Mouse (Mus musculus): ENCODE measurements around the gene Hnrnpa1. TPM values are rescaled to one million over a fixed set of nuclear protein-coding genes. Genes with fewer than 3 reads are reported as not detected.

Gene Hnrnpa1
- polyA plus RNA-seq, 1 experiment from 2014 or later = 211 TPM

DNA sequence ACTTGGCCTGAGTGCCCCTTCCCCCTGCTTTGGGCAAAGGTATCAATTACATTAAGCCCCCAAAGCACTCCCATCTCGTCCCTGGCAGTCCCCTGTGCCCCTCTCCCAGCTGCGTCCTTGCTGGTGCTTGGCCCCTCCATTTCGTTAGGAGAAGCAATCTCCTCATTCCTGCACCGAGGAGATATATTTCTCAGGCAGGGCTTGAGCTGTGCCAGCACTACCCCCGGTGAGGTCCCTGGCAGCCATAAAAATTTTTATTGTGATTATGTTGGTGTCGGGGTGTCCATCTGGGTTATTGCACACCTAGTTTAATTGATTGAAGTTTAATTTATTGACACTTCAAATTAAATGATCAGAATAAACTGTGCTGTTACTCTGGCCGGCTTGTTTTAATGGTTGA is 37.7 kb downstream of the Hnrnpa1 start:
- TF ChIP-seq EP300 (IDR thresholded peaks at IDR 0.05) (no peak), CTCF (IDR thresholded peaks at IDR 0.05) (no peak)
- ATAC-seq = no peak
- 72% methylated on average over 7 of the region's 7 CpGs for WGBS

DNA sequence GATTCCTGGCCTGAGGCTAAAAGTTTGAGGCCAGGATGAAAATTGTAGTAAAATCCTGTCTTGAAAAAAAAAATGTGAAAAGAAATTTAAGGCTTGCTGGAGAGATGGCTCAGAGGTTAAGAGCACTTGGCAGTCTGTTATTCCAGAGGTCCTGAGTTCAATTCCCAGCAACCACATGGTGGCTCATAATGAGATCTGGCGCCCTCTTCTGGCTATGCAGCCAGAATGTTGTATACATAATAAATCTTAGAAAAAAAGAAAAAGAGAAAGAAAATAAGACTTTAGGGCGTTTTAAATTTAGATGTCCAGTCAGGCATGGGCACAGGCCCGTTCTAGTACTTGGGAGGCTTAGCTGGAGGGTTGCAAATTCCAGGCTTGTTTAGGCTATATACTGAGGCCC is 39.5 kb downstream of the Hnrnpa1 start:
- Histone ChIP-seq H3K4me1 (ENCODE audit: insufficient read depth, low read depth, low read length) (no peaks in the 10 kb centered on the region), H3K4me2 (replicated peaks; ENCODE audit: low read depth, low read length) (no peak overlapping the region), H3K27ac (ENCODE audit: low read length) (no peak overlapping the region), H3K4me3 (ENCODE audit: low read depth, low read length) (no peak overlapping the region), H3K27me3 (replicated peaks; ENCODE audit: insufficient read depth, low read length) (no peaks in the 10 kb centered on the region), H3K9ac (replicated peaks; ENCODE audit: low read depth) (no peak overlapping the region), H3K36me3 (ENCODE audit: insufficient read depth, low read length) (no peaks in the 10 kb centered on the region), H3K9me3 (ENCODE audit: low read length) (no peaks in the 10 kb centered on the region)
- ATAC-seq (no peak), DNase-seq (ENCODE audit: low spot score) (peak; percentile 49)
- TF ChIP-seq CTCF (IDR thresholded peaks at IDR 0.05) = peak; percentile 61
- no peak for TF ChIP-seq EP300 (IDR thresholded peaks at IDR 0.05)
- 51% methylated on average over 3 of the region's 3 CpGs for WGBS

More for the DNA sequence above, 37.7 kb downstream of the Hnrnpa1 start:
- Histone ChIP-seq H3K9ac (replicated peaks; ENCODE audit: low read depth) (no peak overlapping the region), H3K4me1 (ENCODE audit: insufficient read depth, low read depth, low read length) (no peaks in the 10 kb centered on the region; the same call in 1 of the 2 replicates), H3K27ac (ENCODE audit: low read length) (no peak overlapping the region), H3K9me3 (ENCODE audit: low read length) (no peaks in the 10 kb centered on the region), H3K27me3 (replicated peaks; ENCODE audit: insufficient read depth, low read length) (no peaks in the 10 kb centered on the region), H3K4me3 (ENCODE audit: low read depth, low read length) (no peak overlapping the region), H3K36me3 (ENCODE audit: insufficient read depth, low read length) (no peaks in the 10 kb centered on the region), H3K4me2 (replicated peaks; ENCODE audit: low read depth, low read length) (no peak overlapping the region)
- no peak for DNase-seq (ENCODE audit: low spot score)

DNA sequence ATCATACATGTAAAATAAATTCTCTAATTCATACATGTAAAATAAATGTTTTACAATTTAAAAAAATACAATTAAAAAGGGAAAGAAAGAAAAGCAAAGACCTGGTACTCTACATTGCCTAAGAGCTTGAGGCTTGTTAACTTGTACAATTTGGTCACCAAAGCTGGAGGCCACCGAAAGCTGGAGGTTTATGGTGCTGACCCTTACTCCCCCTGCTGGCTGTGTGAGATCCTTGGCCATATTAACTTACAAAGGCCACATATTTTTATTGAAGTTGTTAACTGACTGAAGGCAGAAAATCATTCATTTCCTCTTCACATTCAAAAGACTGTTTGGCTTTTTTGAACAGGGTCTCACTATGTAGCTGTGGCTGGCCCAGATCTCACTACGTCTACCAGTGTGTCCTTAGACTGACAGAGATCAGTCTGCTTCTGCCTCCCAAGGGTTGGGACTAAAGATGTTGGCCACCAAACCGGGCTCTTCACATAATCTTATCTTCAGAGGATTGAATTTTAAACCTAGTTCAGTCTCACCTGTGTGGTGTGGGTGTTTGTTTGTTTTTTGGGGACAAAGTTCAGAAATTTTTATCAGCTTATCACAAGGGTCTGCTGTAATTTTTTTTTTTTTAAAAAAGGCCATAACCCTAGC is 40.7 kb downstream of the Hnrnpa1 start:
- no peak overlapping the region for H3K4me3 ChIP-seq (ENCODE audit: low read depth, low read length)
- peak; percentile 63 for ATAC-seq
- no peaks in the 10 kb centered on the region for H3K27me3 ChIP-seq (replicated peaks; ENCODE audit: insufficient read depth, low read length)
- no peaks in the 10 kb centered on the region for H3K9me3 ChIP-seq (ENCODE audit: low read length)
- peak; percentile 82 for TF ChIP-seq CTCF (IDR thresholded peaks at IDR 0.05)
- no peak for TF ChIP-seq EP300 (IDR thresholded peaks at IDR 0.05)
- H3K4me2 ChIP-seq (replicated peaks; ENCODE audit: low read depth, low read length) = no peak overlapping the region
- H3K9ac ChIP-seq (replicated peaks; ENCODE audit: low read depth) = no peak overlapping the region
- WGBS = 44% methylated on average over 3 of the region's 3 CpGs
- no peaks in the 10 kb centered on the region for H3K36me3 ChIP-seq (ENCODE audit: insufficient read depth, low read length)
- H3K4me1 ChIP-seq (ENCODE audit: insufficient read depth, low read depth, low read length) = peaks cover under 1% of the 10 kb centered on the region; the same call in 1 of the 2 replicates
- DNase-seq (ENCODE audit: low spot score) = peak; percentile 87
- H3K27ac ChIP-seq (ENCODE audit: low read length) = no peak overlapping the region

DNA sequence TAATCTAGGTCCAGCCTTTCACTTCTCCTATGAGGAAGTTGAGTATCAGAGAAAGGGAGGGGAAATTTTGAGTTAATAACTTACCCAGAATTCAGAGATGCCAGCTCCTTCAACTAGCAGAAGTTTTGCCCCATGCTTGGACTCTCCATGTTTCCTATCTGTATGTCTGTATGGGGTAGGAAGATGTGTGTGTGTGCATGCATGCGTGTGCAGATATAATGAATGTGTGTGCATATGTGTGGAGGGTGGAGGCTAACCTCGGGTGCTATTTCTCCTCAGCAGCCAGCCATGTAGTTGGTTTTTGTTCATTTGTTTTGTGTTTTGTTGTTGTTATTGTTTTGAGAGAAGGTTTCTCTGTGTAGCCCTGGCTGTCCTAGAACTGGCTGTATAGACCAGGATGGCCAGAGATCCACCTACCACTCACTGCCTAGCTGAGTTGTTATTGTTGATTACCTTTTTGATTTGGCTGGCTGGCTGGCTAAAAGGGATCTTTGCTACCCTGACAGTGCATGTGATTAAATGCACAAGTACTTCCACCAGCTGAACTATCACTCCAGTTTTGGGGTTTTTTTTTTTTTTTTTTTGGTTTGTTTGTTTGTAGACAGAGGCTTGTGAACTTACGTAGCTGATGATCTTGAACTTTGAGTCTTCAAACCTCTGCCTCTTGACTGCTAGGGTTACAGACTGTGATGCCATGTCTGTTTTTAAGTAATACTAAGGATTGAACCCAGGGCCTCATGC is 41.4 kb downstream of the Hnrnpa1 start:
- TF ChIP-seq CTCF (IDR thresholded peaks at IDR 0.05) (no peak), EP300 (IDR thresholded peaks at IDR 0.05) (no peak)
- Histone ChIP-seq H3K36me3 (ENCODE audit: insufficient read depth, low read length) (no peaks in the 10 kb centered on the region), H3K27me3 (replicated peaks; ENCODE audit: insufficient read depth, low read length) (no peaks in the 10 kb centered on the region), H3K4me2 (replicated peaks; ENCODE audit: low read depth, low read length) (no peak overlapping the region), H3K4me1 (ENCODE audit: insufficient read depth, low read depth, low read length) (peaks cover 3% of the 10 kb centered on the region; the same call in 1 of the 2 replicates), H3K27ac (ENCODE audit: low read length) (no peak overlapping the region), H3K9ac (replicated peaks; ENCODE audit: low read depth) (no peak overlapping the region), H3K4me3 (ENCODE audit: low read depth, low read length) (no peak overlapping the region), H3K9me3 (ENCODE audit: low read length) (no peaks in the 10 kb centered on the region)
- ATAC-seq (no peak), DNase-seq (ENCODE audit: low spot score) (no peak)
- 96% methylated on average over 3 of the region's 3 CpGs for WGBS

DNA sequence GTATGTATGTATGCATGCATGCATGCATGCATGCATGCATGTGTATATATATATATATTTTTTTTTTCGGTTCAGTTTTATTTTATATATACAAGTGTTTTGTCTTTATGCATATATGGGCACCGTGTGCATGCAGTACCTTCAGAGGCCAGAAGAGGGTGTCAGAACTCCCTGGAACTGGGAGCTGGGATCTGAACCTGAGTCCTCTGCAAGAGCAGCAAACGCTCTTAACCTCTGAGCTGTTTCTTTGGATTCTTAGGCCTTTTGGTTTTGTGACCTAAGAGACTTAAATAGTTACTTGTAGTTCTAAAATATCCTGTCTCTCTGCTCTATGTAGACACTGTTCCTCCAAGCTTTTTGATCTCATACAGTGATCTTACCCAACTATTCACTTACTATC is 43.8 kb downstream of the Hnrnpa1 start:
- no peaks in the 10 kb centered on the region for H3K9me3 ChIP-seq (ENCODE audit: low read length)
- DNase-seq (ENCODE audit: low spot score) (peak; percentile 60), ATAC-seq (no peak)
- H3K4me2 ChIP-seq (replicated peaks; ENCODE audit: low read depth, low read length) = no peak overlapping the region
- WGBS = 56% methylated on average over 3 of the region's 3 CpGs
- H3K27me3 ChIP-seq (replicated peaks; ENCODE audit: insufficient read depth, low read length) = no peaks in the 10 kb centered on the region
- H3K27ac ChIP-seq (ENCODE audit: low read length) = no peak overlapping the region
- no peaks in the 10 kb centered on the region for H3K36me3 ChIP-seq (ENCODE audit: insufficient read depth, low read length)
- peak; percentile 78 for TF ChIP-seq CTCF (IDR thresholded peaks at IDR 0.05)
- TF ChIP-seq EP300 (IDR thresholded peaks at IDR 0.05) = no peak
- H3K4me1 ChIP-seq (ENCODE audit: insufficient read depth, low read depth, low read length) = peaks cover 3% of the 10 kb centered on the region; the same call in 1 of the 2 replicates
- H3K9ac ChIP-seq (replicated peaks; ENCODE audit: low read depth) = no peak overlapping the region
- no peak overlapping the region for H3K4me3 ChIP-seq (ENCODE audit: low read depth, low read length)

DNA sequence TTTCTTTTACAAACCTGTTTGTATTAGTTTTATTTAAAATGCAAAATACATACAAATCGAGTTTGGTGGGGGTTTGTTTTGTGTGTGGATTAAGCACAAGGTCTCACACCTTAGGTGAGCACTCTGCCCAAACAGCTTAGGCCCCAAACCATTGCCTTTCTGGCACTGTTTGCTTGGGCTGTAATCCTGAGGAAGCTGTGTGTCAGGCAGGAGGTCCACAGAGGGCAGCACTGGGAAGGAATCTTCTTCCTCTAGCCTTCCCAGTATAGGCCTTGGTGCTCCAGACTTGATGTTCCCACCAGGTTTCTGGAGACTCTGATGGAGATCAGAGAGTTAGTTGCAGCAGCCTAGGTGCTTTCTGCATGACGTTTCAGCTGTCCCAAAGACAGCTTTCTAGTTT is 44.4 kb downstream of the Hnrnpa1 start:
- Histone ChIP-seq H3K9ac (replicated peaks; ENCODE audit: low read depth) (no peak overlapping the region), H3K4me1 (ENCODE audit: insufficient read depth, low read depth, low read length) (peaks cover 3% of the 10 kb centered on the region; the same call in 1 of the 2 replicates), H3K9me3 (ENCODE audit: low read length) (no peaks in the 10 kb centered on the region), H3K36me3 (ENCODE audit: insufficient read depth, low read length) (no peaks in the 10 kb centered on the region), H3K4me3 (ENCODE audit: low read depth, low read length) (no peak overlapping the region), H3K27me3 (replicated peaks; ENCODE audit: insufficient read depth, low read length) (no peaks in the 10 kb centered on the region), H3K27ac (ENCODE audit: low read length) (peak overlapping the region; percentile 47; the same call in 1 of the 2 replicates), H3K4me2 (replicated peaks; ENCODE audit: low read depth, low read length) (no peak overlapping the region)
- WGBS = 40% methylated on average over 2 of the region's 2 CpGs
- ATAC-seq = peak; percentile 53; the same call in 1 of the 2 replicates
- peak; percentile 59 for TF ChIP-seq CTCF (IDR thresholded peaks at IDR 0.05)
- TF ChIP-seq EP300 (IDR thresholded peaks at IDR 0.05) = no peak
- no peak for DNase-seq (ENCODE audit: low spot score)
